Mouse (Mus musculus): ENCODE data around the gene Rora. TPM values are rescaled to one million over a fixed set of nuclear protein-coding genes. Genes with fewer than 3 reads are reported as not detected.

Rora gene
- polyA plus RNA-seq, 1 experiment: 10.7 TPM

DNA sequence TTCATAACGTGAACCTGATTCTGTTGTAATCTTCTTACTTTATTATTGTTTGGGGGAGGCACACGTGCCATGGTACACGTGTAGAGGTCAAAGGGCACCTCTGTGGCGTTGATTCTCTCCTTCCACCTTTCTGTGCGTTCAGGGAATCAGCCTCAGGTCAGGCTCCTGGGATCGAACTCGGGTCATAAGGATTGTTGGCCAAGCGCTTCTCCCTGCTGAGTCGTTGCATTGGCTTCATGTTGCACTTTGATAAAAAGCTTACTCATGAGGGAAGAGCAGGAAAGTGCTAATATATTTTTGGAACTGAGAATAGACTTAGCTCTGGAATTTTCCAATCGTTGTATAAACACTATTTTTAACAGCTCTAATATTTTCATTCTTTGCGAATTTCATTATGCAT is 654.4 kb downstream of the Rora start:
- H3K4me3 ChIP-seq (ENCODE audit: insufficient read depth, low read depth, low read length): no peak overlapping the region
- no peak overlapping the region for H3K27ac ChIP-seq (replicated peaks; ENCODE audit: low read depth, low read length)
- H3K4me1 ChIP-seq (ENCODE audit: control insufficient read depth, insufficient read depth, insufficient read length, low read length): peaks cover 17% of the 10 kb centered on the region

GRCm38 (mm10) chr9:69310524-69310923 is 656.9 kb downstream of the Rora start:
- Histone ChIP-seq H3K4me1 (ENCODE audit: control insufficient read depth, insufficient read depth, insufficient read length, low read length) (peaks cover 19% of the 10 kb centered on the region), H3K4me3 (ENCODE audit: insufficient read depth, low read depth, low read length) (no peak overlapping the region), H3K27ac (replicated peaks; ENCODE audit: low read depth, low read length) (no peak overlapping the region)

DNA sequence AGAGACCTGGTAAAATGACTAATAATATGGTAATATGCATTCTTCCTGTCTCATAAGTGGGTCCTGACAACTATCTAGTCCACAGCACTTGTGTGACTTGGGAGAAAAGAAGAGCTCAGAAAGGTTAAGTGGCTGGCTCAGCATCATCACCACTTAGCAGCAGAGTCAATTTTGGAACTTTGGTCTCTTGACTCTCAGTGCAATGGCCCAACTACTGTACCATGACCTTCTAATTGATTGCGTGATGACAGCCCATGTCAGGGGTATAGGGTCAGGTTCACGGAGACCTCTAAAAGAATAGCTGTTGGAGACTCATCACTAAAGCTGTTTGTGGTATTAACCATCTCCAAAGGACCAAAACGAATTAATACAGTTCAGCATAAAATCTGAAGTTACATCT is 659.7 kb downstream of the Rora start:
- no peak overlapping the region for H3K27ac ChIP-seq (replicated peaks; ENCODE audit: low read depth, low read length)
- peaks cover 7% of the 10 kb centered on the region for H3K4me1 ChIP-seq (ENCODE audit: control insufficient read depth, insufficient read depth, insufficient read length, low read length)
- no peak overlapping the region for H3K4me3 ChIP-seq (ENCODE audit: insufficient read depth, low read depth, low read length)

- Histone ChIP-seq H3K27ac (replicated peaks; ENCODE audit: low read depth, low read length) (no peak overlapping the region; the same call in 1 of the 2 replicates), H3K4me1 (ENCODE audit: control insufficient read depth, insufficient read depth, insufficient read length, low read length) (peaks cover 7% of the 10 kb centered on the region), H3K4me3 (ENCODE audit: insufficient read depth, low read depth, low read length) (no peak overlapping the region)
Measured at GRCm38 (mm10) chr9:69314451-69315210, 661.0 kb downstream of the Rora start.

GRCm38 (mm10) chr9:69317527-69318115 is 664.0 kb downstream of the Rora start:
- Histone ChIP-seq H3K4me3 (ENCODE audit: insufficient read depth, low read depth, low read length) (no peak overlapping the region), H3K4me1 (ENCODE audit: control insufficient read depth, insufficient read depth, insufficient read length, low read length) (peaks cover 7% of the 10 kb centered on the region)

GRCm38 (mm10) chr9:69319434-69319833 is 665.8 kb downstream of the Rora start:
- peaks cover 10% of the 10 kb centered on the region for H3K4me1 ChIP-seq (ENCODE audit: control insufficient read depth, insufficient read depth, insufficient read length, low read length)
- no peak overlapping the region for H3K4me3 ChIP-seq (ENCODE audit: insufficient read depth, low read depth, low read length)
- no peak overlapping the region for H3K27ac ChIP-seq (replicated peaks; ENCODE audit: low read depth, low read length)

More at GRCm38 (mm10) chr9:69317527-69318115, 664.0 kb downstream of the Rora start:
- H3K27ac ChIP-seq (replicated peaks; ENCODE audit: low read depth, low read length): no peak overlapping the region

- Histone ChIP-seq H3K4me1 (ENCODE audit: control insufficient read depth, insufficient read depth, insufficient read length, low read length) (peaks cover 4% of the 10 kb centered on the region), H3K27ac (replicated peaks; ENCODE audit: low read depth, low read length) (no peak overlapping the region), H3K4me3 (ENCODE audit: insufficient read depth, low read depth, low read length) (no peak overlapping the region)
Measured at GRCm38 (mm10) chr9:69319913-69320634, 666.5 kb downstream of the Rora start.

GRCm38 (mm10) chr9:69320635-69321027 is 667.0 kb downstream of the Rora start:
- Histone ChIP-seq H3K4me3 (ENCODE audit: insufficient read depth, low read depth, low read length) (no peak overlapping the region), H3K27ac (replicated peaks; ENCODE audit: low read depth, low read length) (no peak overlapping the region), H3K4me1 (ENCODE audit: control insufficient read depth, insufficient read depth, insufficient read length, low read length) (peaks cover 3% of the 10 kb centered on the region)

DNA sequence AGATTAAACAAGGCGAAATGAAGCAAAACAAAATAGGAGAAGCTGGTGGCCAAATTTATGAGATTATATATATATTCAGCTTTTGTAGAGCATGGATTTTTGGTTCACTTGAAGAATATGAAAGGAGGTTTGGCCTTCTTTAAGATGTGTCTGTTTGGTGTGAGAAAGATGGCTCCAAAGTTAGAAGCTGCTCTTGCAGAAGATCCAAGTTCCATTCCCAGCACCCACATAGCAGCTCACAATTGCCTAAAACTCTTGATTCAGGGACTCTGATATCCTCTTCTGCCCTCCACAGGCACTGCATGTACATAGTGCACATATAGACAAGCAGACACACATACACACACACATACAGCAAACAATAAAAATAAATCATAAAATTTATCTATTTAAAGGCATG is 668.4 kb downstream of the Rora start:
- H3K4me1 ChIP-seq (ENCODE audit: control insufficient read depth, insufficient read depth, insufficient read length, low read length): peaks cover 3% of the 10 kb centered on the region
- H3K27ac ChIP-seq (replicated peaks; ENCODE audit: low read depth, low read length): no peak overlapping the region
- H3K4me3 ChIP-seq (ENCODE audit: insufficient read depth, low read depth, low read length): no peak overlapping the region

- no peak overlapping the region for H3K4me3 ChIP-seq (ENCODE audit: insufficient read depth, low read depth, low read length)
- H3K27ac ChIP-seq (replicated peaks; ENCODE audit: low read depth, low read length): no peak overlapping the region
- peaks cover 3% of the 10 kb centered on the region for H3K4me1 ChIP-seq (ENCODE audit: control insufficient read depth, insufficient read depth, insufficient read length, low read length)
Measured at GRCm38 (mm10) chr9:69323831-69324230, 670.2 kb downstream of the Rora start.

- peaks cover 3% of the 10 kb centered on the region; the same call in 1 of the 2 replicates for H3K4me1 ChIP-seq (ENCODE audit: control insufficient read depth, insufficient read depth, insufficient read length, low read length)
- no peak overlapping the region for H3K4me3 ChIP-seq (ENCODE audit: insufficient read depth, low read depth, low read length)
- H3K27ac ChIP-seq (replicated peaks; ENCODE audit: low read depth, low read length): no peak overlapping the region
Measured at GRCm38 (mm10) chr9:69327077-69327476, 673.5 kb downstream of the Rora start.

DNA sequence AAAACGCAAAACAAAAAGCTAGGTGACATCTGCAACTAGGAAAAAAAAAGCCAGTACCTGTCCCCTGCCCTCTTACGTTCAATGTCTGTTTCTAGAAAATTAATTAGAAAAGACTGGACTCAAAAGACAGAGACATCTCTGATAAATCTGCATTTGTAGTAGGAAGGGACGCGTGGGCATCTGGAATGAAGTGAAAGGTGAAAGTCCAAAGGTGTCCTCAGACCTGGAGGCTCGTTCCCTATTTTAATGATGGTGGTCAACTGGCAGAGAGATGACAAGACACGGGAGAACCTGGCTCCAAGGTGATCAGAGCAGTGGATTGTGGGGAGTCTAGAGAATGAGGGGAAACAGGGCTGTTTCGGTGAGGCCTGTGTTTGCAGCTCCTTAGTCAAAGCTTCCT is 674.0 kb downstream of the Rora start:
- peaks cover 5% of the 10 kb centered on the region; the same call in 1 of the 2 replicates for H3K4me1 ChIP-seq (ENCODE audit: control insufficient read depth, insufficient read depth, insufficient read length, low read length)
- no peak overlapping the region for H3K27ac ChIP-seq (replicated peaks; ENCODE audit: low read depth, low read length)
- H3K4me3 ChIP-seq (ENCODE audit: insufficient read depth, low read depth, low read length): no peak overlapping the region

DNA sequence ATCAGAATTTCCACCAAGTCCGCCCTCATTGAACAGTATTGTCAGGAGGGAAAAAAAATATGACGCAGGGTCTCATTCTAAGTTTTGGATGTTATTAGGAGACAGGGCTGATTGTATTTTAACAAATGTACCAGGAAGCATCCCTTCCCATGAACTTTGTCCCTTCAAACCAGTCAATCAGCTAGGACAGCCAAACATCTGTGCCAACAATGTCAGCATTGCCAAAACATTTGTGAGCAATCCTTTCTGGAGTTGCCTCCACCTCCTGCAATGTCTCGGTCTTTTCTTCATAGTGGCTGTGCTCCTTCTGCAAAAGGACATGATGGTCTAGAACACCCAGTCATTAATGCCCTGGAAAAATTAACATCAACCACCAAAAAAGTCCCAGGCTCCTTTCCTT is 678.2 kb downstream of the Rora start:
- Histone ChIP-seq H3K27ac (replicated peaks; ENCODE audit: low read depth, low read length) (no peak overlapping the region), H3K4me1 (ENCODE audit: control insufficient read depth, insufficient read depth, insufficient read length, low read length) (peaks cover 9% of the 10 kb centered on the region), H3K4me3 (ENCODE audit: insufficient read depth, low read depth, low read length) (no peak overlapping the region)

- peaks cover 9% of the 10 kb centered on the region for H3K4me1 ChIP-seq (ENCODE audit: control insufficient read depth, insufficient read depth, insufficient read length, low read length)
- H3K4me3 ChIP-seq (ENCODE audit: insufficient read depth, low read depth, low read length): no peak overlapping the region
- no peak overlapping the region for H3K27ac ChIP-seq (replicated peaks; ENCODE audit: low read depth, low read length)
Measured at GRCm38 (mm10) chr9:69332802-69333568, 679.4 kb downstream of the Rora start.

- H3K27ac ChIP-seq (replicated peaks; ENCODE audit: low read depth, low read length): no peak overlapping the region
- no peak overlapping the region for H3K4me3 ChIP-seq (ENCODE audit: insufficient read depth, low read depth, low read length)
- peaks cover 9% of the 10 kb centered on the region for H3K4me1 ChIP-seq (ENCODE audit: control insufficient read depth, insufficient read depth, insufficient read length, low read length)
Measured at GRCm38 (mm10) chr9:69333654-69334053, 680.1 kb downstream of the Rora start.
